Mouse (Mus musculus): ENCODE measurements around the gene A630095N17Rik. TPM values are rescaled to one million over a fixed set of nuclear protein-coding genes. Genes with fewer than 3 reads are reported as not detected.

The A630095N17Rik gene
- not detected in 2 replicates for polyA plus RNA-seq (2012; rRNA removed)

DNA sequence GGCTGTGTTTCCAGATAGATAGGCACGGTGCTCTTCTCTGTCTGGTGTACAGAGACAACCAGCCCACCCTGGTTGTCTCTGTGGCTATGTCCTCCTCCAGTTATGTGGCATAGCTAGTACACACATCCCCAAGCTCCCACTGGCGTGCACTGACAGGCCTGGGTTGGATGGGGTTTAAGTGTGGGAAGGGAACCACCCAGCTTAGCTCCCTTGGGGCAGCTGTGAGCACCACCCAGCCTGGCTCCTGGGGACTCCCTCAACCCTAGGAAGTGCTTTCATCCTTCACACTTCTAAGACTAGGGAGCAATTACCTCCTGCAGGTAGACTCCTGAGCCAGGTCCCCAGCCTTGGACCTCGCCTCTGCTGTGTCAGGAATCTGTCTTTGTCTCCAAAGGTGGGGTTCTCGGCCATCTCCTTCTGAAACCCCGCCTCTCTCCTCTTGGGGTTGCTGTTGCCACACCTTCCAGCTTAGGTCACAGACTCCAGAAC is at the start of gene A630095N17Rik:
Gene A630095N17Rik, minus strand, starts transcription at position 439 of the 489 bp plus-strand sequence.

DNA sequence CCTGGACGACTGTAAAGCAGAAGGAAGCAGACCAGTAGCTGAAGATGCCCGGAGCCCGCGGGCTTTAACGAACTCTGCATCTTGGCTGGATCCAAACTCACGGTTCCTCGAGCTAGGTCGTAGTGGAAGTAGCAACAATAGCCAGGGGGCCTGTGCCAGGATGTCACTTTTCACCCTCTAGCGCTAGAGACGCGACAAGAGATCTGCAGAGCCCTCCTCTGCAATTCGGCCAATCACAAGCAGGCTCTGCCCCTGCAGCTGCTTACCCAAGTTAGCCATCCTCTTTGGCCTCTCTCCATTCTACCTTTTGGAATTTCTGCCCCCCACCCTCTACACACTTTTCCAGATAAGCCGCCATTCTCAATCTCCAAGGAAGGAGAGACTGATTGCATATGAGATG is 46.3 kb upstream of the A630095N17Rik start, which contains the start of gene Resp18:
Gene Resp18, minus strand, starts transcription at position 188 of the 400 bp plus-strand sequence.

DNA sequence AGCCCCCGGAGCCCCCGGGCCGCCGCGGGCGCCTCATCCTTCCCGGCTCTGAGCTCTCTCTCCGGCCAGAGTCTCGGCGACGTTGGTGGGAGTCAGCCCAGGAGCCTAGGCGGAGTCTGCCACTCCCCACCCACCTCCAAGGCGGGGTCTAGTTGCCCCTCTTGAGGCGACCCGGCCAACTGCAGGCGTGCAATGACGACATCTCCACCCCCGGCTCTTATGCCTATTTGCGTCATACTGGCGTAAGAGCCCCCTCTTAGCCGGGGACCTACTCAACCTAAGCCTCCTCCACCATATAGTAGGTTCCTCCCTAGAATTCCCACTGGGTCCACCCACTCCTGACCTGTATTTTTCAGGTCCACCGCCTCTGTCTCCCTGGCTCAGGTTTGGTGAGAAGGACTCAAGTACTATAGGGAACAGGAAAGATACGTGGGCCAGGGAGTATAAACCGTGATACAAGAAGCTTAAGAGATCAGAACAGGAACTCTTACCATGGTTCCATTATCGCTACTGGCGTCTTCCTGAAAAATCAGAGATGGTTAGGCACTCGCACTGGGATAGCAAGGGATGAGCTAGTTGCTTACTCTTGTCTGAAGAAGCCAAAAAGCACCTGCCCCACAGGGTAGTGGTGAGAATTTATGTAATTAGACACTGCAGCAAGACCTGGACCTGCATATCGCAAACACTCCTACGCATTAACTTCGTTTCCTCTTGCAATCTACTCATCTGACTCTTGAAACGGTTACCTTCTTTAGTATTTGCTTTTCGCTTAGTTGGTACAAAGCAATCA is 32.4 kb upstream of the A630095N17Rik start, which contains the start of gene Ptprn:
Gene Ptprn, minus strand, starts transcription at position 412 of the 790 bp plus-strand sequence.

DNA sequence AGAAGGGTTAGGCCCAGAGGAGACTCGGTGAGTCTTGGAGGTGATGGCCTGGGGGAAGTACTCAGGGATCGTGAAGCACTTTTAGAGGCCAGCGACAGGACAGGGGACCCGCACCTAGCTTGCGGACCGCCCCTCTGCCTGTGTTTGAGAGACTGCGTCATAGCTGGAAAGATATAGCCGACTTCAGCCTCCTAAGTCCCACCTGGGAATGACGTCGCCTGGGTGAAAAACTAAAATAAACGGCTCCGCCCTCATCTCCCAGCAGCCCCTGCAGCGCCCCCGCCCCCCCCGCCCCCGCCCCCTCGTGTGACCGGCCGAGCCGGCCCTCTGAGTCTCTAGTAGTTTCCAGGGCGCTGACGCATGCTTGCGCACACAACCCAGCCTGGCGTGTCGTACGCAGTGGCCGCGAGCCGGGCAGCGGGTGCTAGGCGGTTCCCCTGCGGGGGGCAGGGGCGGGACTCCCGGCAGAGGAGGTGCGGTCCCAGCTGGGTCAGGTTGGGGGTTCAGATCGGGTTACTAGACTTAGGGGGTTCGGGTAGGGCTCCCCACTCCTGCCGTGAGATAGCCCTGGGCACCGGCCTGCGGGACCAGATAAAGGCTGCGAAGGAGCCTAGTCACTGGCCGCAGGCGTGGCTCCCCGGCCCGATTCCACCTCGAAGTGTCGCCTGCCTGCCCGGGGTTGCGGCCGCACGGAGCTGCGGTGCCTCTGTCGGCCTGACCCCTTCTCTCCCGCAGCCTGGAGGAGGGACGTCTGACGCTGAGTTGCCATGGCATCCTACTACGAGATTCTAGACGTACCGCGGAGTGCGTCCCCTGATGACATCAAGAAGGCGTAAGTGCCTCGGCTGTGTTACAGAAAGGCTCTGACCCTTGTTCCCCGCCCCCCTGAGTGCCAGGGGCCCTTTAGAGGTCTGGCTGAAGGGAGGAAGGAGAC is 4.5 kb upstream of the A630095N17Rik start, which contains the start of gene Dnajb2:
Gene Dnajb2, plus strand, starts transcription at position 290 of the 934 bp plus-strand sequence.

DNA sequence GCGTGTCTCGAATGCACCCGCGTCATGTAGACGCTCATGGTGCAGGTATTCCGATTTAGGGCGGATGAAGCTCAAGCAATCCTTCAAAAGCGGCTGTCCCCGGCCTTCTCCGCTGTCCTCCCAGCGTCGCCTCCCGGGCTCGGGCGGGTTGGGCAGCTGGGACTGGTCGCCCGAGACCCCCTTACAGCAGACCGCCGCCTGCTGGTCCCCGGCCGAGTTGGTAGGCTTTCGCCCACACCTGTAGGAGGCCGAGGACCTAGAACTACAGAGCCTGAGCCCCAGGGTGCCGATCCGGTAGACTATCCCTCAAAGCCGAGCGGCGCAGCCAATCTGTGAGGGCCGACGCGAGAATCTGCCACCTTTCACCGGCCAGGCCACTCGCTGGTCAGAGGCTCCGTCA is 12.4 kb downstream of the A630095N17Rik start, which contains the start of gene Tuba4a:
Gene Tuba4a, minus strand, starts transcription at position 335 of the 400 bp plus-strand sequence.

GRCm38 (mm10) chr1:75210136-75211087 is 21.5 kb downstream of the A630095N17Rik start, which contains the start of the genes Glb1l and Stk16:
Gene Glb1l, minus strand, starts transcription at chr1:75210813.
Gene Stk16, plus strand, starts transcription at chr1:75210838.

DNA sequence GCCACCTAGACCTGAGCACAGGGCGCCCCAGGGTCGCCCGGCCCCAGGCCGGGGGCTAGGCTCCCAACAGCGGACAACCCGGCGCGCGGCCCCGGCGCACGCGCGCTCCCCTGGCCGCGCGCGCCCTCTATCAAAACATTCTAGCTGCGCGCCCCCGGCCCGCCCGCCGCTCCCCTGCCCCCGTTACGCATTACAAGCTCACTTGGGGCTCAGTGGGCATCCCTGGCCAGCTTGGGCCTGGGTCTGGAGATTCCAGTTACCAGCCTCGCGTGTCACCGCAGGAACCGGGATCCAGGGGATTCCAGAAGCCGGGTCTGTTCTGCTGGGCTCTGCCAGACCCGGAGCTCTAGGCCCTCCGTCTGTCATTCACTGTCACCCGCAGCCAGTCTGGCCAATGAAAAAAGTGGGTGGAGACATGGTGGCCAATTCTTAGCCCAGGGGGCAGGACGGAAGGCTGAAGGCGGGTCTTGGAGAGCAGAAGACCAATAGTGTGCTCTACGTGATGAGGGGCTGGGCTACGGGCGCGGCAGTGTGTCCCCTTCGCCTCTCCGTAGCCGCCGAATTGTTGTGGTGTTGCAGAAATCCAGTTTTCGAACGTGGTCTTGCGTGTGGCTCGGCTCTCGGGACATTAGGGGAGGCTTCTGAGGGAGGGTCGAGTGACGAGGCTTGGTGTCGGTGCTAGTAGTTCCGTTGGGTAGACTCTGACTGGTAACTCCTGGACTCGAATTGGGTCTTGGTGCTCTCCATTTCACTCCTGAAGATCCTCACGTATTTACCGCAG is 40.1 kb downstream of the A630095N17Rik start, which contains the start of the genes Ankzf1 and Atg9a:
Gene Ankzf1, plus strand, starts transcription at position 530 of the 781 bp plus-strand sequence.
Gene Atg9a, minus strand, starts transcription at position 575 of the 781 bp plus-strand sequence.

GRCm38 (mm10) chr1:75180105-75180590 is 51.8 kb downstream of the A630095N17Rik start, which contains the start of gene Abcb6:
Gene Abcb6, minus strand, starts transcription at chr1:75180392.

Other genes starting within 250 kb of the A630095N17Rik start
- 4.5 and 5.2 TPM in 2 replicates for gene Nhej1, start 106.9 kb downstream of the A630095N17Rik start, polyA plus RNA-seq (2012; rRNA removed)
- 0.10 TPM in 2 replicates for gene Slc23a3, start 98.2 kb downstream of the A630095N17Rik start, polyA plus RNA-seq (2012; rRNA removed)
- gene Cnppd1, start 89.4 kb downstream of the A630095N17Rik start, polyA plus RNA-seq (2012; rRNA removed), result 50.0 and 55.5 TPM in 2 replicates
- gene Retreg2, start 89.3 kb downstream of the A630095N17Rik start, polyA plus RNA-seq (2012; rRNA removed), result 57.7 and 66.7 TPM in 2 replicates
- 29.5 and 43.8 TPM in 2 replicates for gene Zfand2b, start 63.5 kb downstream of the A630095N17Rik start, polyA plus RNA-seq (2012; rRNA removed)
- gene Abcb6, start 51.7 kb downstream of the A630095N17Rik start, polyA plus RNA-seq (2012; rRNA removed), result 23.4 and 24.9 TPM in 2 replicates
- 24.4 and 26.5 TPM in 2 replicates for gene Ankzf1, start 40.0 kb downstream of the A630095N17Rik start, polyA plus RNA-seq (2012; rRNA removed)
- 18.6 and 27.4 TPM in 2 replicates for gene Atg9a, start 39.9 kb downstream of the A630095N17Rik start, polyA plus RNA-seq (2012; rRNA removed)
- 16.4 and 29.6 TPM in 2 replicates for gene Glb1l, start 21.3 kb downstream of the A630095N17Rik start, polyA plus RNA-seq (2012; rRNA removed)
- 197 and 230 TPM in 2 replicates for gene Stk16, start 21.3 kb downstream of the A630095N17Rik start, polyA plus RNA-seq (2012; rRNA removed)
- 12.2 and 15.6 TPM in 2 replicates for gene Tuba4a, start 12.2 kb downstream of the A630095N17Rik start, polyA plus RNA-seq (2012; rRNA removed)
- 32.0 and 36.4 TPM in 2 replicates for gene Dnajb2, start 4.3 kb upstream of the A630095N17Rik start, polyA plus RNA-seq (2012; rRNA removed)
- gene Ptprn, start 32.4 kb upstream of the A630095N17Rik start, polyA plus RNA-seq (2012; rRNA removed), result 11.9 and 13.4 TPM in 2 replicates
- gene Resp18, start 46.3 kb upstream of the A630095N17Rik start, polyA plus RNA-seq (2012; rRNA removed), result 9.7 and 17.3 TPM in 2 replicates
- 102 and 138 TPM in 2 replicates for gene Dnpep, start 85.9 kb upstream of the A630095N17Rik start, polyA plus RNA-seq (2012; rRNA removed)
- gene Des, start 128.2 kb upstream of the A630095N17Rik start, polyA plus RNA-seq (2012; rRNA removed), result 5.1 and 15.4 TPM in 2 replicates
- gene Speg, start 143.2 kb upstream of the A630095N17Rik start, polyA plus RNA-seq (2012; rRNA removed), result 40.6 and 51.1 TPM in 2 replicates
- 50.2 and 71.7 TPM in 2 replicates for gene Gmppa, start 203.8 kb upstream of the A630095N17Rik start, polyA plus RNA-seq (2012; rRNA removed)
- gene Asic4, start 218.3 kb upstream of the A630095N17Rik start, polyA plus RNA-seq (2012; rRNA removed), result 12.8 and 13.3 TPM in 2 replicates
- gene Chpf, start 247.2 kb upstream of the A630095N17Rik start, polyA plus RNA-seq (2012; rRNA removed), result 29.6 and 30.3 TPM in 2 replicates
- 9.1 and 16.2 TPM in 2 replicates for gene Tmem198, start 247.4 kb upstream of the A630095N17Rik start, polyA plus RNA-seq (2012; rRNA removed)